Mouse (Mus musculus) layer of hippocampus, adult 2 months (tissue): ENCODE data around the gene Nav2. TPM values are rescaled to one million over a fixed set of nuclear protein-coding genes. Genes with fewer than 3 reads are reported as not detected.

Experiments used
- DNase-seq, 2 experiments: peaks; one replicate each; pipeline ENCODE4 v3.0.0; 2022; ENCODE audit warnings: low spot score in 2 of 2
- H3K27ac ChIP-seq: fragments of 200-600 bp; 2 replicates; pipeline ENCODE4 v1.8.1; 2022
- H3K4me3 ChIP-seq: fragments of 200-600 bp; 2 replicates; pipeline ENCODE4 v1.8.1; 2022; ENCODE audit warnings: mild to moderate bottlenecking
- CTCF ChIP-seq: fragments of 200-600 bp; conservative IDR thresholded peaks from 2 replicates; pipeline ENCODE4 v1.8.1; 2022; ENCODE audit warnings: antibody characterized with exemption, mild to moderate bottlenecking, moderate library complexity
- total RNA-seq, 2 experiments: library from RNA; stranded (reverse); gene quantifications; 2 replicates each; pipeline ENCODE4 v1.2.3; 2021

The Nav2 gene
- total RNA-seq, 2 experiments from 2014 or later: 84.8 to 106 TPM

- TF ChIP-seq CTCF: peak; percentile 31
These were observed 339.3 kb downstream of the Nav2 start for GRCm38 (mm10) chr7:49247744-49248331.

GRCm38 (mm10) chr7:49248333-49249086 lies 340.0 kb downstream of the Nav2 start:
- Histone ChIP-seq H3K4me3 (peak overlapping the region; percentile 80), H3K27ac (peak overlapping the region; percentile 91)
- peak; percentile 80 to 82 for DNase-seq
- no peak for TF ChIP-seq CTCF

More at GRCm38 (mm10) chr7:49247744-49248331, 339.3 kb downstream of the Nav2 start:
- Histone ChIP-seq H3K4me3 (peak overlapping the region; percentile 80), H3K27ac (peak overlapping the region; percentile 91)
- DNase-seq: peak in 1 of 2 experiments; percentile 64

GRCm38 (mm10) chr7:49249462-49249861 lies 340.9 kb downstream of the Nav2 start:
- no peak for TF ChIP-seq CTCF
- Histone ChIP-seq H3K4me3 (peak overlapping the region; percentile 80), H3K27ac (peak overlapping the region; percentile 91)
- DNase-seq: no peak

- peak overlapping the region; percentile 80 for H3K4me3 ChIP-seq
- peak overlapping the region; percentile 91 for H3K27ac ChIP-seq
- TF ChIP-seq CTCF: peak; percentile 90
- peak; percentile 86 to 90 for DNase-seq
These were observed 341.5 kb downstream of the Nav2 start for GRCm38 (mm10) chr7:49249996-49250395.

- peak overlapping the region; percentile 42 for H3K4me3 ChIP-seq
- no peak for TF ChIP-seq CTCF
- no peak for DNase-seq
- peak overlapping the region; percentile 91 for H3K27ac ChIP-seq
These were observed 342.2 kb downstream of the Nav2 start for GRCm38 (mm10) chr7:49250581-49251307.

- TF ChIP-seq CTCF: no peak
- Histone ChIP-seq H3K4me3 (peak overlapping the region; percentile 42; the same call in 1 of the 2 replicates), H3K27ac (peak overlapping the region; percentile 32; the same call in 1 of the 2 replicates)
- DNase-seq: no peak
These were observed 342.8 kb downstream of the Nav2 start for GRCm38 (mm10) chr7:49251308-49251638.

- TF ChIP-seq CTCF: no peak
- Histone ChIP-seq H3K27ac (peak overlapping the region; percentile 57), H3K4me3 (no peak overlapping the region)
- DNase-seq: no peak
These were observed 343.9 kb downstream of the Nav2 start for GRCm38 (mm10) chr7:49252444-49252843.

- H3K4me3 ChIP-seq: no peak overlapping the region
- no peak for DNase-seq
- peak overlapping the region; percentile 57 for H3K27ac ChIP-seq
- no peak for TF ChIP-seq CTCF
These were observed 344.4 kb downstream of the Nav2 start for GRCm38 (mm10) chr7:49252902-49253301.

GRCm38 (mm10) chr7:49255053-49255452 lies 346.5 kb downstream of the Nav2 start:
- no peak overlapping the region for H3K4me3 ChIP-seq
- TF ChIP-seq CTCF: peak; percentile 80
- DNase-seq: no peak
- no peak overlapping the region for H3K27ac ChIP-seq

GRCm38 (mm10) chr7:49257234-49257906 lies 348.9 kb downstream of the Nav2 start:
- no peak for DNase-seq
- TF ChIP-seq CTCF: no peak
- Histone ChIP-seq H3K4me3 (no peak overlapping the region), H3K27ac (peak overlapping the region; percentile 89)

- peak overlapping the region; percentile 89 for H3K27ac ChIP-seq
- no peak for TF ChIP-seq CTCF
- DNase-seq: peak in 1 of 2 experiments; percentile 62
- H3K4me3 ChIP-seq: no peak overlapping the region
These were observed 349.6 kb downstream of the Nav2 start for GRCm38 (mm10) chr7:49258088-49258487.

- Histone ChIP-seq H3K27ac (peak overlapping the region; percentile 72), H3K4me3 (no peak overlapping the region)
- DNase-seq: no peak
- TF ChIP-seq CTCF: no peak
These were observed 353.5 kb downstream of the Nav2 start for GRCm38 (mm10) chr7:49261941-49262511.
